Mouse (Mus musculus) urinary bladder, adult 2 months (tissue): Measurements from ENCODE around the gene Tcam1. TPM values are rescaled to one million over a fixed set of nuclear protein-coding genes. Genes with fewer than 3 reads are reported as not detected.

Experiments
- DNase-seq: peaks from one replicate; pipeline ENCODE4 v3.0.0; 2022; ENCODE audit warnings: low spot score
- polyA plus RNA-seq: library from polyadenylated mRNA; depleted of rRNA; stranded (reverse); fragments of >200 nt; gene quantifications from 2 replicates; pipeline ENCODE4 v1.2.3, GENCODE M21; 2012

Tcam1 gene
- polyA plus RNA-seq, 1 experiment = 0.11 TPM

DNA sequence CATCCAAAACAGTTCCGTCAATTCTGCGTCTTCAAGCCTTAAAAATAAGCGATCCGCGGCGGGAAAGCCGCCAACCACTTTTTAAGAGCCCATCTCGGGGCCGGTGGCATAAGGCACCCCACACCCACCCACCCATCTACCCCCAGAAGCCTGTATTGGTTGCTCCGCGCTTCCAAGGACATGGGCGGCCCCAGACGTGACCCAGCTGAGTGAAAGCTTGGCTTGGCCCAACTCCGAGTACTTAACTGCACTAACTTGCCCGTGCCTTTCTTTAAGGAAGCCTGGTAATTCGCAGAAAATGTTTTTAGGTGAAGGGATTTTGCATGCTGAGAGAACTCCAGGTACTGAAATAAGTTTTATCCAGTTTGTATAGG lies 3.2 kb upstream of the Tcam1 start:
- DNase-seq = no peak

GRCm38 (mm10) chr11:106273811-106274210 lies 2.7 kb upstream of the Tcam1 start:
- DNase-seq = no peak

DNA sequence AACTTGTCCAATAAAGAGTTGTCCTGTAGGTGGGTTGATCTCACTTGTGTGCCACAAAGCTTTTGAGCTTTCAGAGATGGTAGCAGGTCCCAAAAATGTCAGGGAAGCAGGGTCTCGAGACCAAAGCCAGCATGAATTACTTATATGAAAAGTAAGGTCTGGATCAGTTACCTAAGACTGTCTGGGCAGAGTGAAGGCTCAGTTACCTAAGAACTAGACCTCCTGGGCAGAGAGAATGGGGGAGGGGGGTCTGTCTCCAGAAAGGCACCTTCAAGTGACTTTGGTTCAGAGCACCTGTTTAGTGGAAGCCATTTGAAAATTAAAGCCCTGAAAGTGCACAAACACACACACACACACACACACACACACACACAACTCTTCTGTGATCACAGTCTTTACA lies 2.1 kb upstream of the Tcam1 start:
- DNase-seq = no peak

DNA sequence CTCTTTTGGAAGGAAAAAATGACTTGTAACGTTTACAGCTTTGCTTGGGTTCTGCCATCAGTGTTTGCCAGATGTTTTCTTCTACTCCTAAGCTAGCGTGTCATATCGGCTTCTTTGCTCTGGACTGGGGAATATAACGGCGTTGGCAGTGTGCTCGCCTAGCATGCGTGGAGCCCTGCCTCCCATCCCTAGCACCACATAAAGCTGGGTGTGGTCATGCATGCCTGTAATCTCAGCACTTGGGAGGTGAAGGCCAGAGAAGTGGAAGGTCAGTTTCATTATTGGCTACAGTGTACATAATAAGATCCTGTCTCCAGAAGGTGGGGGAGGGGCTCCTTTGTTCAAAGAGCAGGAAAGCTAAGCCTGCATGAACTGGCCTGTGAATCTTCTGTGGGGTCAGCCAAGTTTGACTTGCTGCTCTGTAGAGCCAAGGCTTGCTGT lies 1.5 kb upstream of the Tcam1 start:
- DNase-seq = no peak

GRCm38 (mm10) chr11:106282452-106282851 lies 6.0 kb downstream of the Tcam1 start:
- no peak for DNase-seq

DNA sequence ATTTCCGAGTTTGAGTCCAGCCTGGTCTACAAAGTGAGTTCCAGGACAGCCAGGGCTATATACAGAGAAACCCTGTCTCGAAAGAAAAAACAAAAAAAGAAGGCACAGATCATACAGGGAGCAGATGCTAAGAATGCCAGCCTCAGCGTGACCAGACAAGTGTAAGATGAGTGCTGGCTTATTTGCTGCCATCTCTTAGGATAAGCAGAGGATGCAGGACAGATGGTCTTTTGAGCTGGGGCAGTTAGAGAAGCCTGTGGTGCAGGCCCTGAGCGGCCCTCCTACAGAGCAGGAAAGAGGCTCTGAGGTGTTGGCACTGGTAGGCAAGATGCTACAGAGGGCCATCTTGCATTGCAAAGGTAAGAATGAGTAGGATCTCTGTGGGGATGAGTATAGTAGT lies 6.9 kb downstream of the Tcam1 start:
- DNase-seq = no peak

- no peak for DNase-seq
Measured at GRCm38 (mm10) chr11:106284126-106284525, 7.7 kb downstream of the Tcam1 start.

DNA sequence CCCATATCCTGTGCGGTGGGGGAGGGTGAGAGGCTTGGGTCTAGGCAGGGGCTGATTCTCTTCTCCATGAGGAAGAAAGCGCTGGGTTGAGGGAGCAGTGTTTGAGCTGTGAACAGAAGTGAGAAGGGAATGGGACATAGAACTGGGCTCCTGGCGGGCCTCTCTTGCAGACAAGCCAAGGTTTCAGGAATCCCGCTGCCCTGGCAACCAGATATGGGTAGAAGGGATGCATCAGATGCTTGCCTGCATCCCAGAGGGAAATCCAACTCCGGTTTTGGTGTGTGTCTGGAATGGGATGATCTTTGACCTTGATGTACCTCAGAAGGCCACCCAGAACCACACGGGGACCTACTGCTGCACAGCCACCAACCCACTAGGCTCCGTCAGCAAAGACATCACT lies 9.7 kb downstream of the Tcam1 start:
- DNase-seq = no peak

GRCm38 (mm10) chr11:106286987-106287386 lies 10.5 kb downstream of the Tcam1 start:
- DNase-seq = no peak

DNA sequence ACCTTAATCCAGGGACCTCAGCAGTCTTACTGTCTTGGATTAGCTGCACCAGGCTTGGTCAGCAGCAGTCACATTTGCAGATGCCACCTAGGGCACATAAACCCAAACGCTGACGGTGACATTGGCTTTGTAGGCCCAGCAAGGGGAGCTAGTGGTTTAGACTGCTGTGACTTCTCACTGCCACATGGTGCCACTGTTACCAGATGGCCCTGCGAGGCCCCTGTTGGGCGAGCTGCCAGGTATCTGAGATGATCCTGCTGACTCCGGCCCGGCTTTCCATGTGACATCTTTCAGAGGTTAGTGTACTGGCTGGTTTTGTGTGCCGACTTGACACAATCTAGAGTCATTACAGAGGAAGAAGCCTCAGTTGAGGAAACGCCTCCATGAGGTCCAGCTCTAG lies 12.9 kb downstream of the Tcam1 start:
- DNase-seq = no peak

GRCm38 (mm10) chr11:106290376-106290775 lies 13.9 kb downstream of the Tcam1 start:
- DNase-seq = no peak

DNA sequence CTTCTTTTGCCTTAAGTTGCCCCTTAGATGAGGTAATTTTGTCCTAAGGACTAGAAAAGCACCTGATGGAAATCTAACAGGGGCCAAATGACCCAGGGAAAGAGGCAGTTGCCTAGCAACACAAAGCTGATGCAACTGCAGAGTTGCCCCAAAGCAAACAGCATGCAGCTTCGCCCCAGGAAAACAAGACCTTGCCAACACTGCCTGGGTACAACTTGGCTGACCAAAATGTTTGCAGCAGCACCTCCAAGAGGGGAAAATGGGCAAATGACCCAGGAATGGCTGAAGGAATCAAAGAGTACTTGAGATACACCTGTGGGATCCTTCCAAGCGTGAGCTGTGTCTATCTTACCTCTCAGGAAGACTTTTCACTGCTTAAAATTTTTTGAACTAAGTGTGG lies 15.4 kb downstream of the Tcam1 start:
- DNase-seq = no peak

GRCm38 (mm10) chr11:106301765-106302164 lies 25.3 kb downstream of the Tcam1 start, which contains the start of gene Gh:
Gene Gh, minus strand, starts transcription at chr11:106301865.
- no peak for DNase-seq

DNA sequence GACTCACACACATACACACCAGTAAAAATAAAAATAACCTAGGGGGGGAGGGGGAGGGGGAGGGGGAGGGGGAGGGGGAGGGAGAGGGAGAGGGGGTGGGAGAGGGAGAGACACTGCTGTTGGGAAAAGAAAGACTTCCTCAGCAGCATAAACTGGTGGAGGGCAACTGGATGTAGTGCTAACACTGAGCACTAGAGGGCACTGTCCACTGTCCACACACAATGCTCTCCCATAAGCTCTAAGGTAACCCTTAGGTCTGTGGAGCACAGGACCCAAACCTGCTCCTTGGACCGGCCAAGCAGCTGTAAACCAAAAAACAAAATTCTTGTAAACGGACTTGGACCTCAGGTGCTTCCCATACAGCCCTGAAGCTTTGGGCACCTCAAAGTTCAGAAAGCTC lies 26.2 kb downstream of the Tcam1 start:
- DNase-seq = no peak

DNA sequence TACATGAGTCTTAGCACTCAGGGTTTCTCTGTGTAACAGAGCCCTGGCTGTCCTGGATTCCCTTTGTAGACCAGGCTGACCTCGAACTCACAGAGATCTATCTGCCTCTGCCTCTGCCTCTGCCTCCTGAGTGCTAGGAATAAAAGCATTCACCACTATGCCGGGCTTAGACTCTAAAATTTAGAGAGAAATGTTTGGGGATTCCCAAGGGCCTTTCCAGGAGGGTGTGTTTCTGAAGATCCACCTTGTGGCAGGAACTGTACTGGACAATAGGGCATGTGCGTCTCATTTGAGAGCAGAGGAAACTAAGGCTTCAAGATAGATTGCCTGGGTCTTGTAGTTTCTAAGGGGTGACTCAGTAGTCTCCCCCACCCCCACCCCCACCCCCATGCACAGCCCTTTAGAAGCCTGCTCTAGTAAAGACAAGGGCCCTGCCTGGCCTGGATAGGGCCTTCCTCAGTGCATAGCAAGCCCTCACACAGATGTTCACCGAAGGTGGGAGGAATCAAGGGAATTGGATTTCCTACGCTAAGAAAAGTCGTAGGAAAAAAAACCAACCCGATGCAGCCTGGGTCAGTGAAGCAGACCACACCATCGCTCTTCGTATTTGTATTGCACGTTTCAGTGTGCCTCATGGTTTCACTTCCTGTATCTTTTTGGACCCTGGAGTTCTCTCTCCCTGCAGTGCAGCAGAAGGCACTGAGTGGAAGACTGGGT lies 29.0 kb downstream of the Tcam1 start:
- no peak for DNase-seq

DNA sequence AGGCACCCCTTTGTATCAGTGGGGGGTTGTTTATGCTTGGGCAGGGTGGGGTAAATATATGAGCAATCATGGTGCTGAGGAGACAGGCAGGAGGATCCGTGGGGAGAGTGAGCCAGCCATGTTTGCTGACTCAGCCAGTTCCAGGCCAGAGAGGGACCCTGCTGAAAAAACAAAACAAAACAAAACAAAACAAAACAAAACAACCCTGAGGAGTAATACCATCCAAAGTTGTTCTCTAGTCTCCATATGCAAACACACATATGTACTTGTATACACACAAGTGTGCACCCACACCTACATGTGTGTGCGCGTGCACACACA lies 29.6 kb downstream of the Tcam1 start:
- no peak for DNase-seq

DNA sequence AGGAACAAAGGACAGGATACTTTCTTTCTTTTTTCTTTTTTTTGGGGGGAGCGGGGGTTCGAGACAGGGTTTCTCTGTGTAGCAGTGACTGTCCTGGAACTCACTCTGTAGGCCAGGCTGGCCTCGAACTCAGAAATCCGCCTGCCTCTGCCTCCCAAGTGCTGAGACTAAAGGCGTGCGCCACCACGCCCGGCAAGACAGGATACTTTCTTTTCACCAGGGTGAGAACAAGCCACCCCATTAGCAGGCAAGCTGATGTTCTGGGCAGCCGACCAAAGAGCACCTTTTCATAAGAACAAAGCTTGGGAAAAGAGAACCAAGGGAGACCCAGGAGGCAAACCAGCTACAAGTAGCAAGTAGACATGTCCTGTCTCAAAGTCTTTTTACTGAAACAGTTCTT lies 30.3 kb downstream of the Tcam1 start:
- no peak for DNase-seq

GRCm38 (mm10) chr11:106307432-106307831 lies 31.0 kb downstream of the Tcam1 start:
- no peak for DNase-seq

DNA sequence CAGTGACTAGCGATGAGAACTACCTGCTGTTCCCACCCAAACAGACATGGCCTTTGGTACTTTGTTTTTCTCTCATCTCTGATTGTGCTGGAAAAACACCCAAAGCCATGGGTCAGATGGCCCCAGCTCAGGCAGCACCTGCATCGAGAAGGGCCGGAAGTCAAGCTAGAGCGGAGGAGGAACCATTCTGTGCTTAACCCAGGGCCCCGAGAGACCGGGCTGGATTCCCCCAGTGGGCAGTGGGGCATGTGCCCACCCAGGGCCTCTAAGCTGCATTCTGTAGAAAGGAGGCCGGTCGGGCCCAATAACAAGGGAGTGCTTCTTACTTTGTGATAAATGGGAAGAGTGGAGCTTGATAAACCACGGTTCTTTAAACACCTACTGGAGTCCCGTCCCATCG lies 31.7 kb downstream of the Tcam1 start:
- DNase-seq = no peak

- DNase-seq = no peak
Measured at GRCm38 (mm10) chr11:106310123-106310522, 33.7 kb downstream of the Tcam1 start.

DNA sequence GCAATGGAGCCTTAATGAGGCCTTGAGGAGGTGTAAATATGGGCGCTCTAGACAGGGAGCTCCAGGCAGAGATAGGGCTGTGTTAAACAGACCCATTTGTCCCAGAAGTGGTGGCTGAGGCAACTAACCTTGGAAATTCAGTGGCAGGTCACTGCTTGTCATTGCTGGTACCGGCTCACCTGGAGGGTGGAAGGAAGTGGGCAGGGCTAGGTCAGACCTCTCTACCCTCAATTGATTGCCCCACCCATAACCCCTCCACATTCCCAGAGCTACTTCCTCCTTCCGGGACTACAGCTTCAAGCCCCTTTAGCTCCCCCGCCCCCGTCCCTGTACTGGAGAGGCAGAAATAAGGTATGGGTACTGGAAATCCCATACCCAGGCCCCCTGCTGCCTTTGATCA lies 37.1 kb downstream of the Tcam1 start:
- DNase-seq = no peak

GRCm38 (mm10) chr11:106314333-106314812 lies 37.9 kb downstream of the Tcam1 start, which contains the start of gene Cd79b:
Gene Cd79b, minus strand, starts transcription at chr11:106314762.
- DNase-seq = no peak

- DNase-seq = no peak
Measured at GRCm38 (mm10) chr11:106316416-106316815, 39.9 kb downstream of the Tcam1 start.

DNA sequence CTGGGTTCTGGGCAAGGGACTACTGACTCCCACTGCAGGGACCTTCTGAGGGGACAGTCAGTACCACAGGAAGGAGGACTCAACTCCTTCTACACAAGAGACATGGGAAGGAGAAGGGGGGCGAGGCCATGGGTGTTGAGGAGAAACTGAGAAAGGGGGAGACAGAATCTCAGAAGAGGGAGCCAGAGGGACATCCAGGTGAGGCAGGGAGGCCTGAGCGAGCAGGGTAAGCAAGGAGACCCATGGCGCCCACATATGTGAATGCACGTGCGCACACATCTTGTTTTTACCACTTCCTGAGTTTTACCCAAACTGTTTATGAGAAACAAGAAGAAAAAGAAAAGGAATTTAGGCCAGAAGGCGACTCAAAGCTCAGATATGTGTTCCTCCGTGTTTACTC lies 41.3 kb downstream of the Tcam1 start:
- DNase-seq = no peak
